Comparison of ENCODE assay signal across 45 mouse cellular contexts in the genomic region with DNA sequence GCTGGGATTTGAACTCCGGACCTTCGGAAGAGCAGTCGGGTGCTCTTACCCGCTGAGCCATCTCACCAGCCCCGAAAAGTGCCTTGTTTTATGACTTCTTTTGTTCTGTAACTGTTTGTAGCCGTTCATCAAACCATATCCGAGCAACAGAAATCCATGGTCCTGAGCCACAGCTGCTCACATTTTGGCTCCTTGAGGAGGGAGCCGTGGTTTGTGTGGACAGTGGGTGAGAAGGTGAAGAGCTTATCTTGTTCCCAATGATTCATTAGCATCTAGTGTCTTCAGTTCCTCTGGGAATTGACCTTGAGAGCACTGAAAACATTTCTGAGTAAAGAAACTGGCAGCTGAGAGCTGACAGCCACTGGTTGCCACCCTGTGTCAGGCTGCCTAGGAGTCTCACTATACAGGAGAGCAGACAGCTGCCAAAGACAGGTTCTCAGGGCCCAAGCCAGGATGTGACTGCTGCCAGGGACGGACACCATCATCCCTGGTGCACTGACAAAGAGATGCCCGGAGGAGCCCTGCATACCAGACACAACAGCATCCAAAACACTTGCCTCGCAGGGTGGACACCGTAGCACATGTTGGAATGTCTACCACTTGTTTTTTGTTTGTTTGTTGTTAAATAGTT. TPM values are rescaled to one million over a fixed set of nuclear protein-coding genes. Genes with fewer than 3 reads are reported as not detected.
DNase-seq lines count a peak whose midpoint lies in the region; ATAC-seq and TF ChIP-seq lines count a peak whose summit lies in the region.
"Had no signal": no experiment of that assay in that cellular context is flagged by ENCODE, and none has a peak within 500 bp of the region (broad histone marks: within the 10 kb centered on the region; RNA-seq: fewer than 3 reads in every experiment).

No protein-coding gene starts in this region.

- no peaks in the 10 kb centered on the region for H3K27me3 ChIP-seq in hindbrain, embryonic 12.5 days
- H3K27me3 ChIP-seq: CH12.LX; embryonic facial prominence, embryonic 13.5 days; forebrain, embryonic 15.5 days; kidney, embryonic 15.5 days; limb, embryonic 13.5 days; midbrain, embryonic 12.5 days; neural tube, embryonic 13.5 days had no signal

- 86% methylated on average over 12 of the region's 12 CpGs for WGBS in hindbrain, embryonic 12.5 days

- H3K4me3 ChIP-seq in gastrocnemius, adult 2 months = no peak overlapping the region
- no peak overlapping the region for H3K4me3 ChIP-seq in hindbrain, embryonic 12.5 days
- H3K4me3 ChIP-seq: embryonic facial prominence, embryonic 13.5 days; forebrain, embryonic 10.5 days; forebrain, embryonic 15.5 days; hindbrain, embryonic 10.5 days; kidney, embryonic 15.5 days; left cerebral cortex, adult 2 months; limb, embryonic 13.5 days; midbrain, embryonic 12.5 days; neural tube, embryonic 13.5 days had no signal

- no peak overlapping the region for H3K9ac ChIP-seq in hindbrain, embryonic 12.5 days
- H3K9ac ChIP-seq: embryonic facial prominence, embryonic 13.5 days; forebrain, embryonic 15.5 days; kidney, embryonic 15.5 days; limb, embryonic 13.5 days; liver, postnatal 0 days; midbrain, embryonic 12.5 days; neural tube, embryonic 13.5 days had no signal

- no peaks in the 10 kb centered on the region for H3K9me3 ChIP-seq in hindbrain, embryonic 12.5 days (replicated peaks)
- H3K9me3 ChIP-seq: embryonic facial prominence, embryonic 13.5 days; forebrain, embryonic 10.5 days; forebrain, embryonic 15.5 days; hindbrain, embryonic 10.5 days; kidney, embryonic 15.5 days; limb, embryonic 13.5 days; midbrain, embryonic 12.5 days; neural tube, embryonic 13.5 days had no signal

- no peak for TF ChIP-seq CTCF in gastrocnemius, adult 2 months (IDR thresholded peaks at IDR 0.05)

- DNase-seq in gastrocnemius, adult 2 months = peak; percentile 60
- DNase-seq in gastrocnemius, adult 8-10 months (ENCODE audit: low spot score in 2 of 2) = no peak
- DNase-seq in testis, postnatal 10 days (ENCODE audit: low spot score) = peak; percentile 39
- DNase-seq in testis, postnatal 14 days (ENCODE audit: low spot score) = no peak
- DNase-seq in adipocyte (ENCODE audit: low spot score) = peak; percentile 31
- DNase-seq in embryo, embryonic 9.5 days (ENCODE audit: extremely low spot score) = no peak
- DNase-seq: B cell, adult 2 months; cerebellum, adult 11 months; cerebellum, adult 9-10 months; cerebellum, postnatal 36 days; embryo, embryonic 11 days; heart, postnatal 14 days; kidney, adult 18-20 months; liver, postnatal 0 days; lung, postnatal 36 days; retina, postnatal 1 day; right cerebral cortex, postnatal 14 days; spleen, adult 18-20 months; thymus, postnatal 14 days had no signal

- H3K4me1 ChIP-seq in hindbrain, embryonic 12.5 days = peaks cover 6% of the 10 kb centered on the region
- H3K4me1 ChIP-seq: forebrain, embryonic 15.5 days had no signal

- no peak for ATAC-seq in hindbrain, embryonic 12.5 days (ENCODE audit: low FRiP score)
- ATAC-seq: activated CD4-positive, CD25-positive, alpha-beta regulatory T cell, adult 4 months; forebrain, embryonic 15.5 days; hindbrain, embryonic 16.5 days; liver, postnatal 0 days had no signal

- no peak overlapping the region for H3K4me2 ChIP-seq in hindbrain, embryonic 12.5 days (replicated peaks)
- H3K4me2 ChIP-seq: embryonic facial prominence, embryonic 13.5 days; forebrain, embryonic 15.5 days; kidney, embryonic 15.5 days; limb, embryonic 13.5 days; liver, embryonic 11.5 days; midbrain, embryonic 12.5 days; neural tube, embryonic 13.5 days had no signal

- H3K36me3 ChIP-seq in hindbrain, embryonic 12.5 days = no peaks in the 10 kb centered on the region
- H3K36me3 ChIP-seq: embryonic facial prominence, embryonic 13.5 days; forebrain, embryonic 10.5 days; forebrain, embryonic 15.5 days; hindbrain, embryonic 10.5 days; kidney, embryonic 15.5 days; limb, embryonic 13.5 days; midbrain, embryonic 12.5 days; neural tube, embryonic 13.5 days had no signal

- intact Hi-C loops in gastrocnemius, adult 2 months (cut with DNase I) = no loop called here

- H3K27ac ChIP-seq in gastrocnemius, adult 2 months = peak overlapping the region; percentile 40; the same call in 1 of the 2 replicates
- H3K27ac ChIP-seq in hindbrain, embryonic 12.5 days = no peak overlapping the region
- H3K27ac ChIP-seq: embryonic facial prominence, embryonic 13.5 days; forebrain, embryonic 10.5 days; forebrain, embryonic 15.5 days; hindbrain, embryonic 10.5 days; kidney, embryonic 15.5 days; left cerebral cortex, adult 2 months; limb, embryonic 13.5 days; midbrain, embryonic 12.5 days; neural tube, embryonic 13.5 days had no signal

RNA-seq across cellular contexts. Expression of a gene that starts 6.0 kb away (rescaled TPM):
- 1 to 10 TPM; 1.2 to 3.6 TPM for total RNA-seq in gastrocnemius, adult 2 months (2021)
- total RNA-seq in gastrocnemius, adult 8-10 months (2022) = 1 to 10 TPM in 1 of 4 experiments, under 1 TPM in 3; 0.61 to 1.2 (median 0.64) TPM
- 1.2 and 1.3 TPM in 2 replicates for polyA plus RNA-seq in hindbrain, embryonic 12.5 days (2016; fragmentation: Nextera tagmentation; extraction: Ambion mirVana)
- total RNA-seq: megakaryocyte, adult 5-6 weeks had no signal
- polyA plus RNA-seq: activated CD4-positive, CD25-positive, alpha-beta regulatory T cell, adult 4 months; embryonic facial prominence, embryonic 13.5 days had no signal

RNA-seq across cellular contexts. Expression of a gene that starts 23.9 kb away (rescaled TPM):
- total RNA-seq in gastrocnemius, adult 2 months (2021) = not detected
- total RNA-seq in gastrocnemius, adult 8-10 months (2022) = not detected
- not detected in 2 replicates for polyA plus RNA-seq in hindbrain, embryonic 12.5 days (2016; fragmentation: Nextera tagmentation; extraction: Ambion mirVana)
- total RNA-seq: CH12.LX; ES-E14; gastrocnemius, adult 18-20 months; heart, adult 8-10 months; layer of hippocampus, adult 18-20 months; layer of hippocampus, postnatal 14 days; left cerebral cortex, adult 2 months; left cerebral cortex, postnatal 36 days; midbrain, postnatal 0 days had no signal
- polyA plus RNA-seq: activated CD4-positive, CD25-positive, alpha-beta regulatory T cell, adult 4 months; embryonic facial prominence, embryonic 13.5 days; forebrain, embryonic 10.5 days; forebrain, embryonic 15.5 days; frontal cortex, adult 2 months; heart, embryonic 14.5 days; hindbrain, embryonic 10.5 days; hindbrain, embryonic 16.5 days; intestine, embryonic 14.5 days; limb, embryonic 13.5 days; liver, embryonic 11.5 days; lung, embryonic 16.5 days; midbrain, embryonic 12.5 days; midbrain, postnatal 0 days; neural tube, embryonic 13.5 days had no signal

RNA-seq across cellular contexts. Expression of a gene that starts 34.0 kb away (rescaled TPM):
- 100 to 1,000 TPM in 1 of 2 experiments, 10 to 100 TPM in 1; 89.1 to 111 TPM for total RNA-seq in gastrocnemius, adult 2 months (2021)
- total RNA-seq in gastrocnemius, adult 8-10 months (2022) = 10 to 100 TPM; 76.7 to 98.3 (median 89.0) TPM
- polyA plus RNA-seq in hindbrain, embryonic 12.5 days (2016; fragmentation: Nextera tagmentation; extraction: Ambion mirVana) = 139 and 144 TPM in 2 replicates

RNA-seq across cellular contexts. Expression of a gene that starts 52.9 kb away (rescaled TPM):
- total RNA-seq in gastrocnemius, adult 2 months (2021) = under 1 TPM in 1 of 2 experiments, not detected in 1; 0.23 TPM
- under 1 TPM in 1 of 4 experiments, not detected in 3; 0.15 TPM for total RNA-seq in gastrocnemius, adult 8-10 months (2022)
- 2.9 and 4.4 TPM in 2 replicates for polyA plus RNA-seq in hindbrain, embryonic 12.5 days (2016; fragmentation: Nextera tagmentation; extraction: Ambion mirVana)
- total RNA-seq: megakaryocyte, adult 5-6 weeks had no signal
- polyA plus RNA-seq: activated CD4-positive, CD25-positive, alpha-beta regulatory T cell, adult 4 months; liver, postnatal 0 days had no signal

RNA-seq across cellular contexts. Expression of a gene that starts 58.6 kb away (rescaled TPM):
- 1 to 10 TPM in 1 of 2 experiments, under 1 TPM in 1; 0.97 to 1.6 TPM for total RNA-seq in gastrocnemius, adult 2 months (2021)
- total RNA-seq in gastrocnemius, adult 8-10 months (2022) = under 1 TPM; 0.31 to 0.94 (median 0.60) TPM
- polyA plus RNA-seq in hindbrain, embryonic 12.5 days (2016; fragmentation: Nextera tagmentation; extraction: Ambion mirVana) = 1.8 and 2.6 TPM in 2 replicates
- total RNA-seq: megakaryocyte, adult 5-6 weeks had no signal
- polyA plus RNA-seq: activated CD4-positive, CD25-positive, alpha-beta regulatory T cell, adult 4 months had no signal

Comparison
In these comparisons a context has a peak if more than half of its experiments do, and no peak if none do; other contexts are left out.
1. DNase-seq: peak in gastrocnemius, adult 2 months (single experiment), testis, postnatal 10 days (single experiment) and adipocyte (single experiment); none in gastrocnemius, adult 8-10 months (0 of 2), testis, postnatal 14 days (single experiment) and embryo, embryonic 9.5 days (single experiment).